Mouse (Mus musculus): Measurements from ENCODE around the gene Olfr981.

GRCm38 (mm10) chr9:39991813-39992212 is 29.5 kb upstream of the Olfr981 start, which contains the start of gene Olfr978:
- TF ChIP-seq ZNF384 (IDR thresholded peaks at IDR 0.05; ENCODE audit: low read depth, low read length) (no peak), CHD2 (IDR thresholded peaks at IDR 0.05; ENCODE audit: low read depth, low read length) (no peak)

Data from ES-E14 (cell line).